Mouse (Mus musculus) neutrophil, adult 5-6 weeks (primary cell): ENCODE measurements at regions not wholly inside any gene's neighbourhood (a gene's known extent, or its start where the extent isn't known, plus 50 kb on each side); places are given as distances from the start of the nearest gene placed in this dataset.

ENCODE experiments used
- ATAC-seq: fragments of 151-379, 151-347 bp; 2 replicates; pipeline ENCODE4 v1.8.0; 2017; ENCODE audit warnings: mild to moderate bottlenecking, moderate TSS enrichment; ENCODE audit not compliant: insufficient number of reproducible peaks, poor library complexity, low FRiP score, severe bottlenecking; ENCODE audit errors: extremely low read depth

GRCm38 (mm10) chr15:5355332-5355731, 111.3 kb upstream of the Ptger4 start:
- ATAC-seq, result no peak

GRCm38 (mm10) chr15:5354328-5354727, 110.3 kb upstream of the Ptger4 start:
- ATAC-seq, result no peak

- no peak for ATAC-seq
These were observed 104.9 kb upstream of the Ptger4 start for GRCm38 (mm10) chr15:5348881-5349280.

GRCm38 (mm10) chr15:5347674-5348073, 103.7 kb upstream of the Ptger4 start:
- ATAC-seq, result no peak

GRCm38 (mm10) chr15:5346955-5347354, 103.0 kb upstream of the Ptger4 start:
- no peak for ATAC-seq

GRCm38 (mm10) chr15:5343794-5344193, 99.8 kb upstream of the Ptger4 start:
- no peak for ATAC-seq

GRCm38 (mm10) chr15:5335528-5336268, 91.7 kb upstream of the Ptger4 start:
- ATAC-seq, result no peak

- no peak for ATAC-seq
These were observed 83.0 kb upstream of the Ptger4 start for GRCm38 (mm10) chr15:5326996-5327395.

- no peak for ATAC-seq
These were observed 77.7 kb upstream of the Ptger4 start for GRCm38 (mm10) chr15:5321691-5322090.

- ATAC-seq, result 0 out of 2 replicates have a peak, but pooled peaks have one; percentile 26
These were observed 68.2 kb upstream of the Ptger4 start for GRCm38 (mm10) chr15:5312231-5312630.

GRCm38 (mm10) chr15:5310035-5310434, 66.0 kb upstream of the Ptger4 start:
- no peak for ATAC-seq

- peak; percentile 87 for ATAC-seq
These were observed 58.4 kb upstream of the Ptger4 start for GRCm38 (mm10) chr15:5302403-5302802.

GRCm38 (mm10) chr15:5299807-5300206, 55.8 kb upstream of the Ptger4 start:
- ATAC-seq, result no peak

- ATAC-seq, result peak; percentile 64; the same call in 1 of the 2 replicates
These were observed 53.0 kb upstream of the Ptger4 start for GRCm38 (mm10) chr15:5296949-5297348.
